Mouse (Mus musculus) stomach, postnatal 0 days (tissue): ENCODE results near the gene Tmem88. TPM values are rescaled to one million over a fixed set of nuclear protein-coding genes. Genes with fewer than 3 reads are reported as not detected.

ENCODE experiments used
- ATAC-seq: fragments of 200-750 bp; cut with Nextera tagmentation; 2 replicates; pipeline ENCODE4 v1.8.0; 2017; ENCODE audit not compliant: low FRiP score, low TSS enrichment
- DNase-seq: peaks from one replicate; pipeline ENCODE4 v3.0.0-alpha.2; 2016; ENCODE audit warnings: low spot score
- H3K27ac ChIP-seq: fragments of 300-500 bp; sonication (generic); replicated peaks from 2 replicates; pipeline ENCODE4 v1.5.1; 2014; ENCODE audit warnings: mild to moderate bottlenecking, control low read depth
- H3K27me3 ChIP-seq: fragments of 300-500 bp; sonication (generic); 2 replicates; pipeline ENCODE4 v1.6.1; 2014; ENCODE audit warnings: low read length; ENCODE audit not compliant: control insufficient read depth, insufficient read depth
- H3K36me3 ChIP-seq: fragments of 300-500 bp; sonication (generic); 2 replicates; pipeline ENCODE4 v1.6.1; 2014; ENCODE audit warnings: low read length, mixed read lengths; ENCODE audit not compliant: control insufficient read depth, insufficient read depth
- H3K4me1 ChIP-seq: fragments of 300-500 bp; sonication (generic); replicated peaks from 2 replicates; pipeline ENCODE4 v1.6.1; 2014; ENCODE audit warnings: antibody characterized with exemption; ENCODE audit not compliant: control insufficient read depth, insufficient read depth
- H3K4me2 ChIP-seq: fragments of 300-500 bp; sonication (generic); replicated peaks from 2 replicates; pipeline ENCODE4 v1.6.1; 2014; ENCODE audit warnings: low read depth, mild to moderate bottlenecking, control low read depth, moderate library complexity
- H3K4me3 ChIP-seq: fragments of 300-500 bp; sonication (generic); 2 replicates; pipeline ENCODE4 v1.5.1; 2014; ENCODE audit warnings: low read depth, low read length, control low read depth
- H3K9ac ChIP-seq: fragments of 300-500 bp; sonication (generic); 2 replicates; pipeline ENCODE4 v1.6.1; 2014; ENCODE audit warnings: mild to moderate bottlenecking, low read length, control low read depth, mixed read lengths
- H3K9me3 ChIP-seq: fragments of 300-500 bp; sonication (generic); 2 replicates; pipeline ENCODE4 v1.6.1; 2016; ENCODE audit warnings: low read length; ENCODE audit not compliant: control insufficient read depth
- CTCF ChIP-seq: IDR thresholded peaks from 2 replicates; pipeline ENCODE4 v1.5.1; 2016; ENCODE audit warnings: antibody characterized with exemption, low read depth, mild to moderate bottlenecking, moderate library complexity
- EP300 ChIP-seq: optimal IDR thresholded peaks from 2 replicates; pipeline ENCODE3; 2016; ENCODE audit warnings: antibody characterized with exemption
- WGBS: fragments of 180-500 bp; shearing (Covaris S2); extraction: QIAGEN DNeasy Blood & Tissue Kit; methylation state at CpG from one replicate; pipeline ENCODE4 v1.1.7; 2014; 5-methylcytosine and 5-hydroxymethylcytosine counted together
- polyA plus RNA-seq: library from polyadenylated mRNA; unstranded; fragments of >200 nt; fragmentation: Nextera tagmentation; extraction: Ambion mirVana; gene quantifications from 2 replicates; pipeline ENCODE4 v1.2.1, GENCODE M21; 2015

Tmem88 gene
- polyA plus RNA-seq, 1 experiment from 2014 or later: 17.8 TPM

- Histone ChIP-seq H3K9me3 (no peaks in the 10 kb centered on the region), H3K4me2 (no peak overlapping the region), H3K27me3 (no peaks in the 10 kb centered on the region), H3K36me3 (peaks cover 63% of the 10 kb centered on the region), H3K4me3 (no peak overlapping the region), H3K4me1 (no peaks in the 10 kb centered on the region), H3K27ac (no peak overlapping the region), H3K9ac (no peak overlapping the region)
- ATAC-seq (no peak), DNase-seq (no peak)
- TF ChIP-seq EP300 (no peak), CTCF (no peak)
- 83% methylated on average over 12 of the region's 12 CpGs for WGBS
Observed at GRCm38 (mm10) chr11:69357690-69358089, 40.3 kb downstream of the Tmem88 start.

- Histone ChIP-seq H3K4me2 (no peak overlapping the region), H3K4me3 (no peak overlapping the region), H3K27ac (no peak overlapping the region), H3K9me3 (no peaks in the 10 kb centered on the region), H3K4me1 (no peaks in the 10 kb centered on the region), H3K36me3 (peaks cover 63% of the 10 kb centered on the region), H3K27me3 (no peaks in the 10 kb centered on the region), H3K9ac (no peak overlapping the region)
- no peak for ATAC-seq
- no peak for DNase-seq
- 89% methylated on average over 5 of the region's 5 CpGs for WGBS
- TF ChIP-seq EP300 (no peak), CTCF (no peak)
Observed at GRCm38 (mm10) chr11:69356544-69356943, 41.5 kb downstream of the Tmem88 start.

Other genes with a start within 250 kb of the Tmem88 start
- gene Alox12b, start 241.2 kb downstream of the Tmem88 start, polyA plus RNA-seq: 80.5 and 91.8 TPM in 2 replicates
- 1.2 and 1.3 TPM in 2 replicates for gene Alox8, start 200.4 kb downstream of the Tmem88 start, polyA plus RNA-seq
- 0.04 and 0.05 TPM in 2 replicates for gene Gucy2e, start 161.2 kb downstream of the Tmem88 start, polyA plus RNA-seq
- gene Cntrob, start 74.5 kb downstream of the Tmem88 start, polyA plus RNA-seq: 4.9 and 5.5 TPM in 2 replicates
- 119 and 123 TPM in 2 replicates for gene Trappc1, start 74.3 kb downstream of the Tmem88 start, polyA plus RNA-seq
- 0.87 and 1.1 TPM in 2 replicates for gene Kcnab3, start 72.0 kb downstream of the Tmem88 start, polyA plus RNA-seq
- gene Rnf227, start 57.8 kb downstream of the Tmem88 start, polyA plus RNA-seq: 46.2 and 49.4 TPM in 2 replicates
- 18.4 and 18.9 TPM in 2 replicates for gene Chd3, start 28.8 kb downstream of the Tmem88 start, polyA plus RNA-seq
- 153 and 170 TPM in 2 replicates for gene Naa38, start 2.7 kb downstream of the Tmem88 start, polyA plus RNA-seq
- 9.1 and 9.5 TPM in 2 replicates for gene Cyb5d1, start 2.6 kb downstream of the Tmem88 start, polyA plus RNA-seq
- 12.9 and 13.1 TPM in 2 replicates for gene Kdm6b, start 15.4 kb upstream of the Tmem88 start, polyA plus RNA-seq
- 0.38 and 0.39 TPM in 2 replicates for gene Dnah2, start 150.9 kb upstream of the Tmem88 start, polyA plus RNA-seq
- 3.9 and 4.4 TPM in 2 replicates for gene Efnb3, start 162.0 kb upstream of the Tmem88 start, polyA plus RNA-seq
- 8.7 and 9.0 TPM in 2 replicates for gene Wrap53, start 182.0 kb upstream of the Tmem88 start, polyA plus RNA-seq
- gene Trp53, start 182.1 kb upstream of the Tmem88 start, polyA plus RNA-seq: 45.0 and 51.4 TPM in 2 replicates
- 5.3 and 7.2 TPM in 2 replicates for gene Atp1b2, start 207.7 kb upstream of the Tmem88 start, polyA plus RNA-seq
- gene Shbg, start 219.7 kb upstream of the Tmem88 start, polyA plus RNA-seq: not detected in 2 replicates
- gene Sat2, start 223.8 kb upstream of the Tmem88 start, polyA plus RNA-seq: 14.4 and 15.5 TPM in 2 replicates
- 10.8 and 11.6 TPM in 2 replicates for gene Fxr2, start 234.8 kb upstream of the Tmem88 start, polyA plus RNA-seq